Mouse (Mus musculus) left cerebral cortex, postnatal 10 days (tissue): Measurements from ENCODE around the gene Olfr913. TPM values are rescaled to one million over a fixed set of nuclear protein-coding genes. Genes with fewer than 3 reads are reported as not detected.

Experiments used
- DNase-seq, 2 experiments: peaks; one replicate each; pipeline ENCODE4 v3.0.0; 2021 to 2022; ENCODE audit warnings: low spot score in 2 of 2, mixed read lengths in 1 of 2; ENCODE audit errors: extremely low spot score in 1 of 2
- intact Hi-C: fragments of 180-260 bp; cut with DNase I; formaldehyde crosslinking; loops from one replicate; pipeline ENCODE4 v1.15.1; 2025
- total RNA-seq, 2 experiments: library from RNA; stranded (reverse); gene quantifications; 2 replicates each; pipeline ENCODE4 v1.2.3; 2021

Gene Olfr913
- total RNA-seq = not detected

DNA sequence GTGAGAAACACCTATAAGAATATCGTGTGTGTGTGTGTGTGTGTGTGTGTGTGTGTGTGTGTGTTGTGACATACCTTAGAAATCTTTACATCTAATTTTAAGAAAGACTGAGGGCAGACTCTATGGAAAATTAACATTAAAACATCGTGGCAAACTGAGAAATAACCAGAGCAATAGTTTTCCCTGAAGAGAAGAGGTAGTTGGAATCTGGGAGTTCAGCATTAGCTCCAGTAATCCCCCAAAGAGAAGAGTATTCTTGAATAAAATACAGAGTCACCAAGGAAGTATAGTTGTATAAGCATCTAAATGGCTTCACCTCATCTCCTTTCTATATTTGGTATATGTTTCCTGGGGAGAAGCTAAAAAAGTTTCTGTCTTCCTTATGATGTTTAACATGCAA lies at the start of gene Olfr913:
Gene Olfr913 (plus strand): TSS at position 301 of the 400 bp plus-strand sequence.
- intact Hi-C loops = no loop called here

DNA sequence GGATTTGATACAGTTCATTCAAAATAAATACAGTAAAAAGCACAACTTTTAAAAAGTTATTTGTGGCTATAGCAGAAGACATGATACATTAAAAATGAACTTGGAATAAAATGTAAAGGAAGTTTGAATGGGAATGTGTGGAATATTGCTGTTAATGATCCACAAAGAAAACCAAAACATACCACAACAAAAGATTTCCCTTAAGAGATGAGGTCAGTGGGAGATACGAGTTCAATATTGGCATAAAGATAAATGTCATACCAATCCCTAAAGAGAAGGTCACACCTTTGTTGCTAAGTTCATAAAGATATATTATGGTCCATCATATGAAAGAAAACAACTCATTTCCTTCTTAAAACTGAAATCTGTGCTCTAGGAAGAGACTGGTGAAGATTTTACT lies 12.7 kb upstream of the Olfr913 start, which contains the start of gene Olfr912:
Gene Olfr912 (plus strand): TSS at position 301 of the 400 bp plus-strand sequence.
- no peak for DNase-seq
- intact Hi-C loops = no loop called here

More for the DNA sequence above, at the start of gene Olfr913:
- DNase-seq = no peak

DNA sequence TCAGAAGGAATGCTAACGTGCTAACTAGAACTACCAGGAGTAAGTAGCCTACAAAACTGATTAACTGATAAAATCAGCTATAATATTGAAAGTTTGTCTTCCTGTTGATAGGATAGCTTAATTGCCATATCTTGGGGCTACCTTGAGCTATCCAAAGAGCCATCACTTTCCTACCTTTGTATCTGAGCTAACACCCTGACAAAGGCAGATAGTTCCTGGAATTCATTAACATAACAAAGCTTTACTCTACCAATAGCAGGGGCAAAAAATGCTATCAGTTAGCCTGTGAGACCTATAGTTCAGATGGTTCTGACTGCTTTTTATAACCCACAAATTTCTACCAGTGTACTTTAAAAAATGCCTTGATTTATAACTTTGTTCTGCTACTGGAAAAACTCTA lies 1.5 kb upstream of the Olfr913 start:
- no peak for DNase-seq
- intact Hi-C loops = no loop called here

- no peak for DNase-seq
- intact Hi-C loops = no loop called here
Measured at GRCm38 (mm10) chr9:38604802-38605201, 12.2 kb downstream of the Olfr913 start, which contains the start of gene Olfr914. Gene Olfr914 (plus strand): TSS chr9:38605102.

- no peak for DNase-seq
- intact Hi-C loops = no loop called here
Measured at GRCm38 (mm10) chr9:38632406-38632805, 39.8 kb downstream of the Olfr913 start.

Other genes with a start within 250 kb of the Olfr913 start
- not detected for gene Olfr898, start 244.3 kb upstream of the Olfr913 start, total RNA-seq
- gene Olfr250, start 225.9 kb upstream of the Olfr913 start, total RNA-seq = not detected
- gene Olfr251, start 215.7 kb upstream of the Olfr913 start, total RNA-seq = not detected
- gene Olfr147, start 191.1 kb upstream of the Olfr913 start, total RNA-seq = not detected
- not detected for gene Olfr901, start 163.3 kb upstream of the Olfr913 start, total RNA-seq
- gene Olfr902, start 145.1 kb upstream of the Olfr913 start, total RNA-seq = not detected
- not detected for gene Olfr904, start 129.6 kb upstream of the Olfr913 start, total RNA-seq
- not detected for gene Olfr905, start 121.7 kb upstream of the Olfr913 start, total RNA-seq
- not detected for gene Olfr906, start 105.7 kb upstream of the Olfr913 start, total RNA-seq
- not detected for gene Olfr907, start 97.0 kb upstream of the Olfr913 start, total RNA-seq
- gene Olfr911-ps1, start 71.2 kb upstream of the Olfr913 start, total RNA-seq = not detected
- not detected for gene Olfr910, start 54.9 kb upstream of the Olfr913 start, total RNA-seq
- not detected for gene Olfr912, start 12.6 kb upstream of the Olfr913 start, total RNA-seq
- gene Olfr914, start 12.3 kb downstream of the Olfr913 start, total RNA-seq = not detected
- gene Olfr916, start 67.1 kb downstream of the Olfr913 start, total RNA-seq = not detected
- gene Olfr917, start 73.1 kb downstream of the Olfr913 start, total RNA-seq = not detected
- gene Olfr918, start 81.8 kb downstream of the Olfr913 start, total RNA-seq = not detected
- not detected for gene Olfr919, start 110.9 kb downstream of the Olfr913 start, total RNA-seq
- 10 to 100 TPM in 1 of 2 experiments, 1 to 10 TPM in 1; 7.7 to 10.1 TPM for gene Vwa5a, start 125.5 kb downstream of the Olfr913 start, total RNA-seq
- not detected for gene Olfr920, start 159.5 kb downstream of the Olfr913 start, total RNA-seq
- gene Olfr921, start 180.3 kb downstream of the Olfr913 start, total RNA-seq = not detected
- gene Olfr922, start 221.9 kb downstream of the Olfr913 start, total RNA-seq = not detected
- gene Olfr923, start 233.8 kb downstream of the Olfr913 start, total RNA-seq = not detected